Mouse (Mus musculus): ENCODE data around the gene Sec22b.

The Sec22b gene

DNA sequence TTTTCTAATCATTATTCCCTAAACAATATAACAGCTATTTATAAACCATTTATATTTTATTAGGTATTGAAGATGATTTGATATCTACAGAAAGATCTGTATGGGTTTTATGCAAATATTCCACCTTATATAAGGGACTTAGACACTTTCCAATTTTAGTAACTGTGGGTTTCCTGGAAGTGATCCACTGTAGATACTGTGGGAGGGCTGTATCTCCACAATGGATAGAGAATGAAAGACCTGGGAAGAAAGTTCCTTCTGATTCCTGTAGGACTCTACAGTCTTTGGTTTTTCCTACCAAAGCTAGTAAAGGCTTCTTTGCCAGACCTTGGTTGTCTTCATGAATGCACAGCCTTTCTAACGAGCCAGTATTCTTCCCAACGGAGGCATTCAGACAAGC, 8.7 kb downstream of the Sec22b start:
- DNase-seq (ENCODE audit: low spot score) = no peak

- DNase-seq (ENCODE audit: low spot score) = no peak
These were observed 10.1 kb downstream of the Sec22b start for GRCm38 (mm10) chr3:97911093-97911492.

DNA sequence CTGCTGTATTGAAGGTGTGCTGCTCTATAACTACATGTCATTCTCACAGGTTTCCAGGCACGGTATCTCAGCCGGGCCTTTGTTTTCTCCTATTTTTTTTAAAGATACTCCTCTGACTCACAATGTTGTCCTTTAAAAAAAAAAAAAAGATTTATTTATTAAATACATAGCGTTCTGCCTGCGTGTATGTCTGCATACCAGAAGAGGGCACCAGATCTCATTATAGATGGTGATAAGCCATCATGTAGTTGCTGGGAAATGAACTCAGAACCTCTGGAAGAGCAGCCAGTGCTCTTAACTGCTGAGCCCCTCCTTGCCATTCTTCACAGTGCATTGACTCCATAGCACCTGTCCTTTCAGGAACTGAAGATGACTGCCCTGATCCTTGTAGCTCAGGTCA, 14.1 kb downstream of the Sec22b start:
- no peak for DNase-seq (ENCODE audit: low spot score)

DNA sequence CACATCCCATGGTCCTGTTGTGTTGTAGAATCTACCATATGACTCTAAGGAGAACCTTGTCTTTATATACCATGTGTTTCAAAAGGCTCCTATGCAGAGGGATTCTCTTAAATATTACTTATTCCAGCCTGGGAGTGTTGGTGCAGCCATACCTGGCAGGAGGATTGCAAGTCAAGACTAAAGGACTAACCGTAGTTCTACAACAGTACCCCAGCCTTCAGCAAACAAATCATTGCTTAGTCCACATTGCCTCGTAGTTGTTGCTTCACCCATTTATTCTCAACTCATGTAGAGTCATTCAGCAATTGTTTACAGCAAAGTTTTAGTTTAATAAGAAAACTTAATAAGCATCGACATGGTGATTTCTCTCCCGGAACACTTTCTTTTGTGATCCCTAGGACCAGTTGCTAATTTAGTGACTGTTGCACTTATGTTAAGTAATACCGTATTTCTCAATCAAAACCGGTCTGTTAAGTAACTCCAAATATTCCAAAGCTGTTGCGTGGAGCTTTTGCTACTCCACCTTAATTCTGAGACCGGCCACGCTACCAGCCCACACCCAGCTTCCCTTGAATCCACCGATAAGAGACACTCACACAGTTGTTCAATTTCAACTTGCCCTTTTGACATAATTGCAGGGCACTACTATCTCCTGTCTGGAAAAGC, 18.0 kb downstream of the Sec22b start:
- no peak for DNase-seq (ENCODE audit: low spot score)

DNA sequence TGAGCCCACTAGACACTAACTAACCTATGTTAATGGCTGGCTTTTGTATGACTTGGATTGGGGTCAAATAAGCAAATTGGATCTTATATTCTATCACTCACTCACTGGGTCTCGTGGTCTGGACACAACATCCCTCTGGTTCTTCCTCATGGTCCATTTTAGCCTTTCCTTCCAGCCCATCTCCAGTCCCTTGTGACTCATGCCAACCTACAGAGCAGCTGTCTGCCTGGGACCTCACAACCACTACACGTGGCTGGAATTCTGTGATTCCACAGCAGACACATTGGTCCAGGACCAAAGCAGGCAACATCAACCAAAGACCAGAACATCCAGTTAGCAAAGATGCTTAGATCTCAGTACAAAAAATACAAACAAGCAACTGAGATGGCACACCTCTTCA, 24.3 kb downstream of the Sec22b start:
- no peak for DNase-seq (ENCODE audit: low spot score)

DNA sequence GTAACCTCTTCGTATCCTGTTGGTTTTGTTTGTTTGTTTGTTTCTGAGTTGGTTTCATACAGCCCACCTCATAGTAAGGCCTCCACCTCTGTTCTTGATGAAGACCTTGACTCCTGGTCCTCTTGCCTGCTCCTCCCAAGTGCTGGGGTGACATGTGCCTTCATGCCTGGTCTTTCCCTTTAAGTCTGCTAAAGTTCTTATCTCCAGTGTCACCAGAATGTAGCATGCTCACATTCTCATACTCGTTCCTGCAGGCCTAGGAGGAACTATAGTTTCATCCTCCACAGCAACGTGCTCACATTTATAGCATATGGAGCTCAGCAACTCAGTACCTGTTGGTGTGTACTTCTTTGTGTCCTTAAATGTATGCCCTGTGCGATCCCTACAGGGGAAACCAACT, 26.3 kb downstream of the Sec22b start:
- DNase-seq (ENCODE audit: low spot score) = no peak

- peak; percentile 56 for DNase-seq (ENCODE audit: low spot score)
These were observed 28.2 kb downstream of the Sec22b start for GRCm38 (mm10) chr3:97928968-97929858.

GRCm38 (mm10) chr3:97930141-97930786, 29.3 kb downstream of the Sec22b start:
- no peak for DNase-seq (ENCODE audit: low spot score)

DNA sequence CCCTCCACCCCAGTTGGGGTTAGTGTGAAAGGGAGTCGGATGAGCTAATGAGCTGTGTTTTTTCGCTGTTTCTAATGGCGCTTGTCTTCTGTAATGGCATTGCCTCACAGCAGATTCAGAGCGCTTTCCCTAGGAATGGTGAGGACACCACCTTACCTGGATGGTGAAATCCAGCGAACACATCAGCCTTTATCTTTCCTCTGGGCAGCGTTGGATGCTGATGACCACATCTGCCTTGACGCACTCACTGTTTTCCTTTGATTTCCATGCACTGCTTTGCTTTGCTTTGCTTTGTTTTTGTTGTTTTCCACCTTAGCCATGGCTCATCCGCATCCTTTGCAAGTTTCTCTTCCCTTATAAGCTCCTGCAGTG, 29.8 kb downstream of the Sec22b start:
- no peak for DNase-seq (ENCODE audit: low spot score)

DNA sequence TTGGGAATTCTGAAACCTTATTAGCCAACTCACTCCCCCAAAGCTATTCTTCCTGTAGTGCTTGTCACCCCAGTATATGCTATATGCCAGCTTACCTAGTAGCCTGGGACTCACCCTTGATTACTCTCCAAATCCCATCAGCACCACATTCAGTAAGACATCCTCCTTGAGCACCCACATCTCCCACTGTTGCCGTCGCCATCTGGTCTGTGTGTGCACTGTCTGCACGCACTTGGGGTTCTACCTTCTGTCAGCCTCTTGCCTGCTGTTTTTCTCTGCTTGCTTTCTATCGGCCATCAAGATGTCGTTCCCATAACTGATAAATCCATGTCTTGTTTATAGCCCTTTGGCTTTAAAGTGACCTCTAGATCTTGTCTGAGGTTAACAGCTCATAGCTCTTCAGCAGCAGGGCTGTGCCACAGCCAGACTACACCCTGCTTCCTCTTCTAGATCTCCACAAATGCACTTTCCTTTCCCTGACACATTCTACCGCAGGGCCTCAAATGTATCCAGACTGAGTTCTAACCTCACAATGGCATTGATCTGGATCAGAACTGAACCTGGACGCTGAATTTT, 30.4 kb downstream of the Sec22b start:
- DNase-seq (ENCODE audit: low spot score) = no peak

DNA sequence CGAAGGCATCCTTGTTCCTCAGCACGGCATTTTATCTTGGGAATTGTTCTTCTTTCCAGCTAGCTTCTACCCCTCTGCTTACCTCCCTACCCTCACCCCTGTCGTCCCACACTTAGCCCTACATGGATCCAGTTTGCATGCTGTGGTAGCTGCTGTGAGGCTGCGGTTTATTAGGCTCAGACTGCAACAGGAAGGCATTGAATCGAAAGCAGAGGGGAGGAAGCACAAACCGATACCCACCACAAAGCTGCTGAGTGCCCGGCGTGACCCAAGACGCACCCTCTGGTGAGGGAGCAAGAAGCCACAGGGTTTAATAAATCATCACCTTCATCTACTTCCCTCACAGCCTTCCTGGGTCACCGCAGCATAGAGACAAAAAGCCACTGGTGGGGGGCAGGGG, 31.1 kb downstream of the Sec22b start:
- no peak for DNase-seq (ENCODE audit: low spot score)

DNA sequence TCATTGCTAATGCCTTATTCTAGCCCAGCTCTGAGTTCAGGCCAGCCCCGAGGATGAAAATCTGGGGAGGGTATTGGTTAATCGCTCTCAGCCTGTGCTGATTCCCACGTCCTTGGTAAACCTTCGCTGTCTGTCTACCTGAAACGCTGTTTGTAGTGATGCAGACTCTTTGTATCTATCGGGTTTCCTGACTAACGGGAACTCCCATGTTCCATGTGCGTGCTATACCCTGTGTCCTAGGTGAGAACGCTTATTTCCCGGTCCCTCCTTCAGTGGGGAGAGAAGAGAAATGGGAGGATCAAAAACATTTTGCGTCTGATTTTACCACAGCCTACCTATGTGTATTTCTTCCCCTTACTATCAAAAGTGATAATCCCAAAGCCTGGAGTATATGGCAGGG, 31.8 kb downstream of the Sec22b start:
- no peak for DNase-seq (ENCODE audit: low spot score)

- no peak for DNase-seq (ENCODE audit: low spot score)
These were observed 32.3 kb downstream of the Sec22b start for GRCm38 (mm10) chr3:97933251-97933650.

DNA sequence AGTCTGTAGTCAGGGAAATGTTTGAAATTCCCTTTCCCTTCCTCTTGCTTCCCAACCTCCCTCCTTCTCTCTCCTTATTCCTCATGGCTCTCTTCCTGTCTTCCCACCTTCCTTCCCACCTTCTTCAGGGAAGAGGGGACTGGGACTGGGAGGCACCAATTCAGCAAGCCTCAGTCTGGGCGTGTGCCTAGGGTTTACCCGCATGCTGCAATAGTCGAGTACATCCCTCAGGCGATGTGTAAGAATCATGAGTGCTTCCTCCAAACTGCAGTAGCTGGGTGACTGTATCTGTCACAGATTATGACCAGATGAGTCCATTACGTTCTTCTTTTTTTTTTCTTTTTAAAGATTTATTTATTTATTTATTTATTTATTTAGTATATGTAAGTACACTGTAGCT, 32.8 kb downstream of the Sec22b start:
- no peak for DNase-seq (ENCODE audit: low spot score)

DNA sequence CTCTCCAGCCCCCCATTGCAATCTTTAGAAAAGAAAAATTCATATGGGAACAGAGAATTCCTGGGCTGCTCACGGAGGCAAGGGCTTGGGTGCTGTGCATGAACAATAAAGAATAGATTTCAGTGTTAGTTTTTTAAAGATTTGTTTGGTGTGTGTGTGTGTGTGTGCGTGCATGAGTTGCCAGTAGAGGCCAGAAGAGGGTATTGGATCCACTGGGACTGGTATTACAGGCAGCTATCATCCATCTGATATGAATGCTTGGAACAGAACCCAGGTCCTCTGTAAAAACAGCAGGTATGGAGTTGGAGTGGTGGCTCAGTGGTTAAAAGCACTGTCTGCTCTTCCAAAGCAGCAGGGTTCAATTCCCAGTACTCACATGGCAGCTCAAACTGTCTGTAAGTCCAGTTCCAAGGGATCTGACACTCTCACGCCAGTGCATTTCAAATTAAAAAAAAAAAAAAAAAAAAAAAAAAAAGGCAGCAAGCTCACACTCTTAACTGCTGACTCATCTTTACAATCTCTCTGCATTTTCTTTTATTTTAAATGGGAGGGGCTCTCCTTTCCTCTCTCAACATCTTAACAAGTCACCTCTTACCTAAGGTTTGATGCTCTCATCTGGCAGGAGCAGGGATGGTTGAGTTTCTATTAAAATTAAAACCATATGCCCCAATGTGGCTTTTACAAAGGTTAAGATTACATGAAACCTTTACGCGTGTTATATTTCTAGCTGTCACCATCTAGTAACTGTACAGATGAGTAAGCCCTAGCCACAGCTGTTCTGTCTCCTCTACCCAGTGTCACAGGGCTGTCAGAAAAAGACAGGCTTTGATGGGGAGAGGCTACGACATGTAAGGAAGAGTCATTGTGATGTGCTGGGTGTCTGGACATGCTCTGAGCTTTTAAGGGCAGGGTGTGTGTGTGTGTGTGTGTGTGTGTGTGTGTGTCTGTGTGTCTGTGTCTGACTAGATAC, 33.6 kb downstream of the Sec22b start:
- no peak for DNase-seq (ENCODE audit: low spot score)

DNA sequence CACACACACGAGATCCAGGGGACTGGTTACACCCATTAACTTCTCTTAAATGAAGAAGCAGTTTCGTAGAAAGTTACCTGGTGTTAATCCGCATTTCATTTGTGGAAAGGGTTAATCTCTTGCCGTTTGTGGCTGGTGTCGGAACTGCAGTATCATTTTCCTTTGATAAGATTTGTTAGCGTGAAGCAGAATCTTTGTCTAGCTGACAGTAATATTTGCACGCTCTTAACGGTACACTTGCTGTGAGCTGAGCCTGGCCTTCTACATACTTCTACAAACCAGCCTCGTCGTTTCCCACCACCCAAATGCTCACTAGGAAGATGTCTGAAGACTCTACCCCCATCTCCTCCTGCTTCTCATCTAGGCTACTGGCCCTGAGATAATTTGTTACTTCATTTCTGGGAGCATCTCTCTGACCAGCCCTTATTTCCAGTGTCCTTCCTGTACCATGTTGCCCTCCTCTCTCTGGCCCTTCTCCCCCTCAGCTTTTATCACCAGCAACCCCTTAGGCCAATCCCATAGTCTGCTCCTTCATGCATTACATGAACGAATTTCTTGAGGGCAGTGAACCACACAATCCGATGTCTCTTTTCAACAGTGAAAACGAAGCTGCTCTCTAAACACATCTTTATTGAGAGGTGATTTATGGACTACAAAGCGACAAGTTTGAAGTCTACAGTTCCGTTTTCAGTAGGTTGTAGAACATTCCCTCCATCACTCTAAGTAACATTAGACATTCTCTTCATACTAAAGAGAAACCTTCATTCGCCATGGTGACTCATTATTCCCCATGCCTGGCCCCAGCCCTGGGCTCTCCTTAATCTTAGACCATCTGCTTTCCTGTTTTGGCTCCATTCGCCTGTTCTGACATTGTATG, 36.3 kb downstream of the Sec22b start:
- DNase-seq (ENCODE audit: low spot score) = no peak

DNA sequence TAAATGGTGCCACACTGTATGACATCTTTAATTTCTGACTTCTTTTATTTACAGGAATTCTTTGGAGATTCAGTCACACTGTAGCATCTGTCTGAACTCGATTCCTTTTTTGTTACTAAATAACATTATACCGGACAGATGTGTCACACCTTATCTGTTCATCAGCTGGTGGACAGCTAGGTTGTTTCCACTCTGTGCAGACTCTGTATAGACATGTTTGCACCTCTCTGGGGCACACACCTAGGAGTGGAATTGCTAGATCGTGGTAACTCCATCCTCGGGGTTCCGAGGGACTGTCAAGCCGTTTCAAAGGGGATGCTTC, 36.9 kb downstream of the Sec22b start:
- no peak for DNase-seq (ENCODE audit: low spot score)

- no peak for DNase-seq (ENCODE audit: low spot score)
These were observed 38.0 kb downstream of the Sec22b start for GRCm38 (mm10) chr3:97938814-97939526.

- no peak for DNase-seq (ENCODE audit: low spot score)
These were observed 38.9 kb downstream of the Sec22b start for GRCm38 (mm10) chr3:97939626-97940510.

All from left cerebral cortex, adult 11 months (tissue).